Mouse (Mus musculus) small intestine, adult 2 months (tissue): Measurements from ENCODE around the gene Pnmt. TPM values are rescaled to one million over a fixed set of nuclear protein-coding genes. Genes with fewer than 3 reads are reported as not detected.
A peak's percentile ranks its signal among the peaks of the same experiment; 100 is the strongest.

ENCODE experiments used
- H3K27ac ChIP-seq: fragments of 200-500 bp; 2 replicates; pipeline ENCODE4 v1.5.1; 2012; ENCODE audit warnings: low read depth, low read length, control low read depth, inconsistent platforms; ENCODE audit not compliant: insufficient read depth
- H3K27me3 ChIP-seq: fragments of 200-500 bp; 2 replicates; pipeline ENCODE4 v1.6.1; 2012; ENCODE audit warnings: mild to moderate bottlenecking, moderate library complexity, low read length, inconsistent platforms; ENCODE audit not compliant: control insufficient read depth, insufficient read depth
- H3K36me3 ChIP-seq: fragments of 200-500 bp; 2 replicates; pipeline ENCODE4 v1.6.1; 2012; ENCODE audit warnings: mild to moderate bottlenecking, low read length, control low read depth, inconsistent platforms; ENCODE audit not compliant: control insufficient read depth, insufficient read depth
- H3K4me1 ChIP-seq: fragments of 200-500 bp; 2 replicates; pipeline ENCODE4 v1.6.1; 2012; ENCODE audit warnings: low read length, inconsistent platforms, mixed read lengths; ENCODE audit not compliant: control insufficient read depth, insufficient read depth, insufficient read length
- H3K4me3 ChIP-seq: fragments of 200-500 bp; 2 replicates; pipeline ENCODE4 v1.5.1; 2012; ENCODE audit warnings: low read depth, mild to moderate bottlenecking, control low read depth, inconsistent platforms, low read length, moderate library complexity
- CTCF ChIP-seq: fragments of 200-500 bp; IDR thresholded peaks from 2 replicates; pipeline ENCODE4 v1.5.1; 2012; ENCODE audit warnings: low read depth, mild to moderate bottlenecking, control low read depth, inconsistent platforms, low read length, moderate library complexity, mixed read lengths; ENCODE audit not compliant: insufficient replicate concordance, insufficient read length; ENCODE audit errors: extremely low read depth
- POLR2A ChIP-seq: fragments of 200-500 bp; IDR thresholded peaks from 2 replicates; pipeline ENCODE4 v1.6.1; 2012; ENCODE audit warnings: low read depth, mild to moderate bottlenecking, control low read depth, inconsistent platforms, low read length, moderate library complexity
- WGBS: fragments of 180-500 bp; shearing (Covaris S2); methylation state at CpG from one replicate; pipeline ENCODE4 v1.1.7; 2018; 5-methylcytosine and 5-hydroxymethylcytosine counted together
- polyA plus RNA-seq: library from polyadenylated mRNA; depleted of rRNA; stranded (reverse); fragments of >200 nt; gene quantifications from 2 replicates; pipeline ENCODE4 v1.2.3, GENCODE M21; 2012

Pnmt gene
- polyA plus RNA-seq, 1 experiment: not detected

DNA sequence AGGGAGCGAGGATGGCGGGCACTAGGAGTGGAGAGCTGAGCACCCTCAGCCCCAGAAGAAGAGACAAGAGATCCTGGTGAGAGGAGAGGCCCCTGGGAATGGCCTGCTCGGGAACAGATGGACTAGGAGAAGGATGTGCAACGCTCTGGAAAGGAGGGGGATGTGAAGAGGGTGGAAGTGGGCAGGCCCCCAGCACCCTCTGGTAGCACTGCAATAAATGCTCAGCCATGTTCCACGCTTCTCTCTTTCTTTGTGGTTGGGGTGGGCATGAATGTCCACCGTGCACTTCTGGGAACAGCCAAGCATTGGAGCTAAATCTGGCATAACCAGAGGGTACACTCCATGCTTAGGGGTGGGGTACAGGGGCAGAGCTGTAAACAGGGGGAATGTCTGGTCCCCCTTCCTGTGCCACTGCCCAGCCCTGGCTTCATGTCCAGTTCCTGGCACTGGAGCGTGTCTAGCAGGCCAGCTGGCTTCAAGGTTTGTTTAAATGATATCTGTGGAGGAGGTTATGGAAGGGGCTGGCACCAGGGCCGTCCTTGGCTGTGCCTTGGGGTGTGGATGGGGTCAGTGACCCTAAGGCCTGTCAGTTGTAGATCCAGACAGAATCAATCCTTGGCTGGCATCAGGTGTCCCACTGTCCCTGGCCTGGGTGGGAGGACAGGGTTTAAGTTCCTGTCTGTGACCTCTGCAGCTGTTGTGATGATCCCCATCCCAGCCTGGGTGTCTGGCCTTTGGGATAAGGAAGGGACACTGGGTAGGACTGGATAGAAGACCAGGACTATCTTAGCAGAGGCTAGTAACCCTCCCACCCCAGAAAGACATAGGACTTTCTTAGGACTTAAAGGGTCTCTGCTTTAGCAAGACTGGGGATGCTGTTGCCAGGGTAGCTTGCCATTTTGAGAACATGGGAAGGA is 1.3 kb upstream of the Pnmt start:
- TF ChIP-seq POLR2A: no peak
- no peak for TF ChIP-seq CTCF
- Histone ChIP-seq H3K27me3 (no peaks in the 10 kb centered on the region), H3K4me1 (peaks cover 8% of the 10 kb centered on the region), H3K27ac (no peak overlapping the region), H3K4me3 (no peak overlapping the region), H3K36me3 (peaks cover 8% of the 10 kb centered on the region)
- WGBS: 83% methylated on average over 8 of the region's 8 CpGs

DNA sequence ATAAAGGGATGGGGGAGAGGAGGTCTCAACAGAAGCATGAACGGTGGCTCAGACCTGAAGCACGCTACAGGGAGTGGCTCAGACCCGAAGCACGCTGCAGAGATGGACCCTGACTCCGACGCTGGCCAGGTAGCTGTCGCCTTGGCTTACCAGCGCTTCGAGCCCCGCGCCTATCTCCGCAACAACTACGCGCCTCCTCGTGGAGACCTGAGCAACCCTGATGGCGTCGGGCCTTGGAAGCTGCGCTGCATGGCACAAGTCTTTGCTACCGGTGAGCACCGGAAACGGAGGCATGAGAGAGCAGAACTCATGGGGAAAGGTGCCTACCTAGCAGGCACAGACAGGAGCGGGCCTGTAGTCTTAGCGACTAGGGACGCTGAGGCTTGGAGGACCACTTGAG is 346 bp downstream of the Pnmt start:
- no peak for TF ChIP-seq CTCF
- TF ChIP-seq POLR2A: no peak
- WGBS: 23% methylated on average over 24 of the region's 24 CpGs
- H3K27me3 ChIP-seq: no peaks in the 10 kb centered on the region

DNA sequence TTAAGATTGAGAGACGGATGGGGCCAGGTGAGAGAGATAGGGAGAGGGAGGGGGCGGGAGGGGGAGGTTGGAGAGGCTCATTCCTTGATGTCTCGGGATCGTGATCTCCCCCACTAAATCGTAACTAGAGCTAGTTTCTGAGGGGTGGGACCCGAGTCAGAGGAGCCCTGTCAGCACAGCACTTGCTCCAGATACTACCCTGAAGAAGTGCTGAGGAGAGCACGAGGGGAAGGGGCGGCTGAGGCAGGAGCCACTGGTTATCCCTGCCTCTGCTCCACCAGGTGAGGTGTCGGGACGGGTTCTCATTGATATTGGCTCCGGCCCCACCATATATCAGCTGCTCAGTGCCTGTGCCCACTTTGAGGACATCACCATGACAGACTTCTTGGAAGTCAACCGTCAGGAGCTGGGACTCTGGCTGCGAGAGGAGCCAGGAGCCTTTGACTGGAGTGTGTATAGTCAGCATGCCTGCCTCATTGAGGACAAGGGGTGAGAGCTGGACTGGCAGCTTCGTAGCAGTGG is 867 bp downstream of the Pnmt start:
- peaks cover 17% of the 10 kb centered on the region for H3K4me1 ChIP-seq
- no peak for TF ChIP-seq POLR2A
- TF ChIP-seq CTCF: no peak
- 68% methylated on average over 14 of the region's 14 CpGs for WGBS
- no peaks in the 10 kb centered on the region for H3K36me3 ChIP-seq
- H3K4me3 ChIP-seq: no peak overlapping the region
- H3K27ac ChIP-seq: no peak overlapping the region
- no peaks in the 10 kb centered on the region for H3K27me3 ChIP-seq

More for the DNA sequence above, 346 bp downstream of the Pnmt start:
- Histone ChIP-seq H3K4me1 (peaks cover 14% of the 10 kb centered on the region), H3K36me3 (no peaks in the 10 kb centered on the region; the same call in 1 of the 2 replicates), H3K27ac (no peak overlapping the region), H3K4me3 (no peak overlapping the region)

DNA sequence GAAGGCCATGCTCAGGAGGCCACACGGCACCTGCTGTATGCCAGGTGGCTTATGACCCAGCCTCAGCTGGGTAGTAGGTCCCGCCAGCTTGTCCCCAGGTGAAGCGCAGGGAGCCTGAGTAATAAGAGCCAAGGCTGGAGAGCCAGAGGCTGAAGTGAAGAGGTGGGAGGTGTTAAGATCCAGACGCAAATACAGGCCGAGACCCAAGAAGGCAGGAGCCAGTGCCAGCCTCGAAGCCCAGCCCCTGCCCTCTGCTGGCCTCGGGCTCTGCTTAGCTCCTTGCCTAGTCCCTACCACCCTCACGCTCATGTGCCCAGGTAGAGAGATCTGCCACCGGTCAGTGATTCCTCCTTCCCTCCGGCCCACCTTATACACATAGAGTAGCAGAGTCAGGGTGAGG is 2.0 kb downstream of the Pnmt start:
- no peaks in the 10 kb centered on the region for H3K36me3 ChIP-seq
- peaks cover 22% of the 10 kb centered on the region for H3K4me1 ChIP-seq
- TF ChIP-seq POLR2A (no peak), CTCF (no peak)
- no peaks in the 10 kb centered on the region for H3K27me3 ChIP-seq
- H3K4me3 ChIP-seq: no peak overlapping the region
- WGBS: 58% methylated on average over 10 of the region's 10 CpGs
- H3K27ac ChIP-seq: no peak overlapping the region

DNA sequence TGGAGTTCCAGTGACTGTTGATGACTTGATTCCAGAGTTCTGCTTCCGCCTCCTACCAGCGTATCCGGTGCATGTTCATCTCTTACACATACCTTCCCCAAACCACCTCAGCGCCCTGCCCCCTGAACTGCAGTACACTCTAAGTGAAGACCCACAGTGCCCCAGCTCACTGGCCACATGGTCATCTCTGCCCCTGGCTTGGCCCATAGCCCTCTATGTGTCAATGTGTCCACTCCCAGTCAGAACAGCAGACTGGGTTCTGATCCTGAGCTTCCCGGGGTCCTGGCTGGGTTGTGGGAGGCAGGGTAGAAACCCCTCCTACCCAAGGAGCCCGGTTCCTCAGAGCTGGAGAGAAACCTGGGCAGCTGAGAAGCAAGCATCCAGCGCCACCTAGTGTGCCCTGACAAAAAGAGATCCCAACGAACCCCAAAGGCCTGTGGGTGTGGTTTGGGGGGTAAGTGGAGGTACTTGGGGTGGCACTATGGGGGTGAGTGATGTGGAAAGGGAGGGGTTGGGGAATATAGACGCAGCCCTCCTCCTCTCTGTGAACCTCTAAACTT is 3.1 kb downstream of the Pnmt start:
- no peak for TF ChIP-seq POLR2A
- peak; percentile 67; the same call in 1 of the 2 replicates for TF ChIP-seq CTCF
- H3K27ac ChIP-seq: no peak overlapping the region
- no peaks in the 10 kb centered on the region for H3K27me3 ChIP-seq
- WGBS: 38% methylated on average over 9 of the region's 9 CpGs
- peaks cover 32% of the 10 kb centered on the region for H3K4me1 ChIP-seq
- H3K4me3 ChIP-seq: no peak overlapping the region
- no peaks in the 10 kb centered on the region for H3K36me3 ChIP-seq

DNA sequence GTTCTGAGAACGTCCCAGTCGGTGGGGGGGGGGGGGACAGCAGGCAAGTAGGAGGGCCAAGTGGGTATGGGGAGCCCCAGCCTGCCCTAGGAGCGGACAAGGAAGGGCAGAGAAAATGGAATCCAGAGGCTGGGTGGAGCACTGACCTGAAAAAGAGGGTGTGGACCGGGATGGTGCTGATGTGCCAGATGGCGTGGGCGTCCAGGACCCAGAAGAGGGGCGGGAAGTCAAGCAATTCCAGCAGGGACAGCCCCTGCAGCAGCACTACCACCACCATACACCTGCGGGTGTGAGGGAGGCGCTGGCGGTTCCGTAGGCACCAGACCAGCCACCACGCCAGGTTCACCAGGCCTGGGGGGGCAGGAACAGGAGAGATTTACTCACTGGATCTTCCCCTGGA is 3.9 kb downstream of the Pnmt start:
- H3K4me1 ChIP-seq: peaks cover 35% of the 10 kb centered on the region
- no peaks in the 10 kb centered on the region for H3K27me3 ChIP-seq
- WGBS: 72% methylated on average over 12 of the region's 12 CpGs
- H3K4me3 ChIP-seq: no peak overlapping the region
- TF ChIP-seq CTCF (no peak), POLR2A (no peak)
- no peak overlapping the region for H3K27ac ChIP-seq
- H3K36me3 ChIP-seq: no peaks in the 10 kb centered on the region

DNA sequence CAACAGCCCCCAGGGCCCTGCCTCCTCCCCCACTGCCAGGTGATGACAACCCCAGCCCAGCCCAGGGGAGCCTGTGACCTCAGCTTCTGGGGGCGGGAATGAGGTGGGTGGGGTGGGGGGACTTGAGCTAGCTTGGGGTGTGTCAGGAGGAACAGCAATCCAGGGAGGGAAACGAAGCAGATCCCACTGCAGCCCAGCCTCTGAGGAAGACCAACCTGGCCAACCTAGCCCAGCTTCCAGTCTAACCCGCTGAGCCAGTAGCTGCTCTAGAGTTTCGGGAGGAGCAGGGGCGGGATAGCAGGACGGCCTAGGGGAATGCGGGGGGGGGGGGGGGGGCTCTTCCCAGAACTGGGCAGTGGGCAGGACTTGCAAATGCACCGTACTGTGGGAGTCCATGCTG is 5.8 kb downstream of the Pnmt start:
- TF ChIP-seq POLR2A: no peak
- TF ChIP-seq CTCF: no peak
- H3K4me1 ChIP-seq: peaks cover 41% of the 10 kb centered on the region
- no peak overlapping the region for H3K4me3 ChIP-seq
- H3K36me3 ChIP-seq: no peaks in the 10 kb centered on the region
- 20% methylated on average over 8 of the region's 8 CpGs for WGBS
- no peaks in the 10 kb centered on the region for H3K27me3 ChIP-seq
- H3K27ac ChIP-seq: peak overlapping the region; percentile 95; the same call in 1 of the 2 replicates
